Mouse (Mus musculus) megakaryocyte, embryonic 14.5 days (primary cell): Measurements from ENCODE around the gene Tbcd. TPM values are rescaled to one million over a fixed set of nuclear protein-coding genes. Genes with fewer than 3 reads are reported as not detected.

Experiments
- H3K27me3 ChIP-seq: replicated peaks from 2 replicates; pipeline ENCODE3; 2012; ENCODE audit warnings: inconsistent platforms
- H3K36me3 ChIP-seq: replicated peaks from 2 replicates; pipeline ENCODE3; 2012; ENCODE audit warnings: low read length, inconsistent platforms, mixed read lengths
- H3K4me1 ChIP-seq: 2 replicates; pipeline ENCODE4 v1.6.1; 2012; ENCODE audit warnings: inconsistent platforms
- H3K4me3 ChIP-seq: replicated peaks from 2 replicates; pipeline ENCODE3; 2012; ENCODE audit warnings: moderate library complexity, mild to moderate bottlenecking, inconsistent platforms
- H3K9me3 ChIP-seq: 2 replicates; pipeline ENCODE4 v1.6.1; 2012; ENCODE audit warnings: inconsistent platforms
- FLI1 ChIP-seq: IDR thresholded peaks from 2 replicates; pipeline ENCODE4 v1.6.1; 2012; ENCODE audit warnings: low read length, inconsistent platforms, mixed read lengths
- GATA1 ChIP-seq: IDR thresholded peaks from 3 replicates; pipeline ENCODE4 v1.6.1; 2012; ENCODE audit warnings: mixed read lengths, low read length, inconsistent platforms, borderline replicate concordance
- polyA plus RNA-seq: library from polyadenylated mRNA; stranded (reverse); fragments of >175 nt; gene quantifications from 2 replicates; pipeline ENCODE4 v1.2.3, GENCODE M21; 2012; ENCODE audit warnings: low replicate concordance; ENCODE audit not compliant: insufficient read depth

Tbcd gene
- polyA plus RNA-seq, 1 experiment = 3.3 TPM

- Histone ChIP-seq H3K36me3 (peaks cover 78% of the 10 kb centered on the region), H3K4me3 (peak overlapping the region; percentile 59), H3K27me3 (no peaks in the 10 kb centered on the region), H3K4me1 (peaks cover 54% of the 10 kb centered on the region), H3K9me3 (no peaks in the 10 kb centered on the region)
- no peak for TF ChIP-seq GATA1
- no peak for TF ChIP-seq FLI1
Measured at GRCm38 (mm10) chr11:121475699-121476415, 24.1 kb downstream of the Tbcd start.

GRCm38 (mm10) chr11:121479476-121480203, 27.9 kb downstream of the Tbcd start:
- Histone ChIP-seq H3K27me3 (no peaks in the 10 kb centered on the region), H3K36me3 (peaks cover 86% of the 10 kb centered on the region), H3K4me3 (no peak overlapping the region), H3K4me1 (peaks cover 49% of the 10 kb centered on the region), H3K9me3 (no peaks in the 10 kb centered on the region)
- TF ChIP-seq FLI1 (no peak), GATA1 (no peak)

- TF ChIP-seq GATA1 = no peak
- TF ChIP-seq FLI1 = no peak
- Histone ChIP-seq H3K27me3 (no peaks in the 10 kb centered on the region), H3K4me3 (no peak overlapping the region), H3K9me3 (no peaks in the 10 kb centered on the region), H3K36me3 (peaks cover 85% of the 10 kb centered on the region), H3K4me1 (peaks cover 42% of the 10 kb centered on the region)
Measured at GRCm38 (mm10) chr11:121481129-121481528, 29.4 kb downstream of the Tbcd start.

DNA sequence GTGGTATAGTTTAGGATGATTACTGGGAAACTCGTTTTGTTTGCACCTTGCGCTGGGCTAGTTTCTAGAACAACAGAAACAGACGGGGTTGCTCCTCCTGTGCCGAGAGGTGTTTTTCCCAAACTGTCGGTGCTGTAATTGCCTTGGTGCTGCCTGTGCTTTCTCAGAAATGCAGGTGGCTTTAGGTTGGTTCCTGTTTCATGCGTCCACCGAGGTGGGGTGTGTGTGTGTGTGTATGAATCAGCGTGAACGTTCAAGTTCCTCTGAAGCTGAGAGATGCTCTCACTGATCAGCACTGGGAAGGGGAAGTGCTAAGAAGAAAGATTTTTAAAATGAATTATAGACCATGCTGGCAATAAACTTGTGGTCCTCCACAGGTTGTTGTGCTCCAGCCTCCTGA, 34.1 kb downstream of the Tbcd start:
- no peaks in the 10 kb centered on the region for H3K9me3 ChIP-seq
- TF ChIP-seq GATA1 = no peak
- no peak for TF ChIP-seq FLI1
- no peaks in the 10 kb centered on the region for H3K27me3 ChIP-seq
- no peak overlapping the region for H3K4me3 ChIP-seq
- peaks cover 81% of the 10 kb centered on the region for H3K36me3 ChIP-seq
- H3K4me1 ChIP-seq = peaks cover 24% of the 10 kb centered on the region

DNA sequence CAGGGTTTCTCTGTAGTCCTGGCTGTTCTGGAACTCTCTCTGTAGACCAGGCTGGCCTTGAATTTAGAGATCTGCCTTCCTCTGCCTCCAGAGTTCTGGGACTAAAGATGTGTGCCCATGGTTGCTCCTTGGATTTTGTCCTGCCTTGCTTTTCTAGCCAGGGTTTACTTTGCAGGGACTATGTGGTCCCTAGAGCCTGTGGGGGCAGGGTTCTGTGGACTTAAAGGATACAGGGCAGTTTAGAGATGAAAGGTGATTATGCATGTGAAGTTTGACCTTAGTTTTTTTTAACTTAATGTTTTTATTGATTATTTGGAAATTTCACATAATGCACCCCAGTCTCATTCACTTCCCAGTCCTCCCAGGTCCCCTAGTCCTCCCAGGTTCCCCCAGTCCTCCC, 38.9 kb downstream of the Tbcd start:
- Histone ChIP-seq H3K4me1 (peaks cover 10% of the 10 kb centered on the region), H3K27me3 (no peaks in the 10 kb centered on the region), H3K4me3 (no peak overlapping the region), H3K9me3 (no peaks in the 10 kb centered on the region), H3K36me3 (peaks cover 76% of the 10 kb centered on the region)
- TF ChIP-seq FLI1 (no peak), GATA1 (no peak)

DNA sequence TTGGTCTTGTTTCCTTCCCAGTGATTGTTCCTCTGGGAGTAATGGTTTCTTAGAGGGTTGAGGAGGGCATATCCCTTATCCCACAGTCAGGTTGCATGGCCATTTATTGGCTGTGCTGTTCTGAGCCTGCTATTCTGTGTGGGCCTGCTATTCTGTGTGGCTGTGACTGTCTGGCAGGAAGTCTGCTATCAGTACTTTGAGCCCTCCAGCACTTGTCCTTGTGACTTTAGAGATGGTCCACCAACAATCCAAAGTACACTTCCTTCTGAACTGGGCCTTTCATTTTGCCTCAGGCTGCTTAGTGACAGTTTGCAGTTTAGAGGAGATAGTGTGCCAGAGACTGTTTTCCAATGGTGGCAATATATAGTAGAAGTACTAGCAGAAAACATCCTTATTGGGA, 48.8 kb downstream of the Tbcd start:
- TF ChIP-seq GATA1 (no peak), FLI1 (no peak)
- peaks cover 95% of the 10 kb centered on the region for H3K36me3 ChIP-seq
- H3K4me3 ChIP-seq = peak overlapping the region; percentile 24
- no peaks in the 10 kb centered on the region for H3K27me3 ChIP-seq
- H3K9me3 ChIP-seq = no peaks in the 10 kb centered on the region
- H3K4me1 ChIP-seq = peaks cover 49% of the 10 kb centered on the region

DNA sequence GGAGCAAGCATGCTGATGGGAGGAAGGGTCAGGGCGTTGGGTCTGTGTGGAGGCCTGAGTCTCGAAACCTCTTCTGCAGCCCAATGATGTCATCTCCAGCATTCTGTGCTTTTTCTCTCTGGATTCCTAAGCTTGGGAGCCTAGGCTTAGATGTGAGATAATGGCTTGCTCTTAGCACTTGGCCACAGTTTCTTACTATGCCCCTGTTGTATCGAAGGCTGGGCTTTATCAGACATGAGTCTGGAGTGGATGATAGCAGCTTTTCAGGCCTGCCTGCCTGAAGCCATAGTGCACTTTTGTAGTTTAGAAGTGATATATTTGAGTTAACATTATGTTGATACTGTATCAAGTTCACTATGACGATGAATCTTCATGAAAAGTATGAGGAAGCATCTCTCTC, 49.8 kb downstream of the Tbcd start:
- H3K9me3 ChIP-seq = no peaks in the 10 kb centered on the region
- peaks cover 97% of the 10 kb centered on the region for H3K36me3 ChIP-seq
- H3K4me3 ChIP-seq = no peak overlapping the region
- peaks cover 57% of the 10 kb centered on the region for H3K4me1 ChIP-seq
- no peaks in the 10 kb centered on the region for H3K27me3 ChIP-seq
- TF ChIP-seq FLI1 (no peak), GATA1 (no peak)

DNA sequence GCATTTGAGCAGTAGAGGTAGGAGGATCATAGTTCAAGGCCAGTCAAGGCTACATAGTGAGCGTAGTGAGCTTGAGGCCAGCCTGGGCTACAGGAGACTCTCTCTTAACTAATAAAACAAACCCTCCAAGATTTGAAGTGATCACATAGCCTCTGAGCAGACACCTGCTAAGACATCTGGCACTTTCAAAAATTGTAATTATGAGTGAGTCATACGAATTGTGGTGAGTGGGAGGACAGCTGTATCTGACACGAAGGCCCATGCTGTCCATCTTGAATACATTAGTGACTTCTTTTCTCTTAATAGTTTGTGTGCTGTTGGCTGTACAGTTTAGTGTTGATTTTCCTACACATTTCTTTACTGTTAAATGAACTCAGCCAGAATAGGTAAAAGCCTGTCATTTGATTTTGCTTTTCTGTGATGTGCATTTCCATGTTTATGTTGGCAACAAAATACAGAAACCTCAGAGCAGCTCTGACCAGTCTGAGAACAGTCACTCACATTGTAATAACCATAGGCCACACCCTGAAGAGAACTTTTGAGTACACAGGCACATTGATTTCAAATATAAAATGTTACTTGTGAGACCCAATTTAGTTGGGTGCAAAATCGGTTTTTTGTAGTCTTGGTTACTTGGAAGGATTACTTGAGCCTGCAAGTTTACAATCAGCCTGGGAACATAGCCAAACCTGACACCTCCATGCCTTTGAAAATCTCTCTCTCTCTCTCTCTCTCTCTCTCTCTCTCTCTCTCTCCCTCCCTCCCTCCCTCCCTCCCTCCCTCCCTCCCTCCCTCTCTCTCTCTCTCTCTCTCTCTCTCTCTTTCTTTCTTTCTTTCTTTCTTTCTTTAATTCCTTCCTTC, 50.5 kb downstream of the Tbcd start:
- H3K4me1 ChIP-seq = peaks cover 59% of the 10 kb centered on the region
- TF ChIP-seq GATA1 = no peak
- no peak for TF ChIP-seq FLI1
- peaks cover 95% of the 10 kb centered on the region for H3K36me3 ChIP-seq
- H3K4me3 ChIP-seq = no peak overlapping the region
- no peaks in the 10 kb centered on the region for H3K27me3 ChIP-seq
- no peaks in the 10 kb centered on the region for H3K9me3 ChIP-seq

- Histone ChIP-seq H3K36me3 (peaks cover 82% of the 10 kb centered on the region), H3K4me1 (peaks cover 64% of the 10 kb centered on the region), H3K9me3 (no peaks in the 10 kb centered on the region), H3K27me3 (no peaks in the 10 kb centered on the region), H3K4me3 (no peak overlapping the region)
- TF ChIP-seq FLI1 = no peak
- no peak for TF ChIP-seq GATA1
Measured at GRCm38 (mm10) chr11:121508478-121508877, 56.7 kb downstream of the Tbcd start.
